Mouse (Mus musculus): Measurements from ENCODE around the gene Fnbp1. TPM values are rescaled to one million over a fixed set of nuclear protein-coding genes. Genes with fewer than 3 reads are reported as not detected.

The Fnbp1 gene
- polyA plus RNA-seq, 1 experiment = 23.9 TPM

GRCm38 (mm10) chr2:31108186-31108585, 33.6 kb downstream of the Fnbp1 start:
- Histone ChIP-seq H3K27me3 (replicated peaks; ENCODE audit: control insufficient read depth, insufficient read depth, low read length) (no peaks in the 10 kb centered on the region), H3K4me1 (ENCODE audit: control insufficient read depth, insufficient read depth, low read length) (peaks cover 8% of the 10 kb centered on the region; the same call in 1 of the 2 replicates), H3K36me3 (ENCODE audit: control insufficient read depth, insufficient read depth, low read length) (no peaks in the 10 kb centered on the region), H3K27ac (ENCODE audit: insufficient read depth, low read depth, low read length) (no peak overlapping the region), H3K4me3 (ENCODE audit: insufficient read depth, low read depth, low read length) (no peak overlapping the region)
- TF ChIP-seq POLR2A (IDR thresholded peaks at IDR 0.05; ENCODE audit: low read depth, low read length) (no peak), CTCF (conservative IDR thresholded peaks at IDR 0.05; ENCODE audit: insufficient read depth, insufficient read length, low read depth, low read length) (no peak)
- 61% methylated on average over 6 of the region's 6 CpGs for WGBS
- no peak for DNase-seq

GRCm38 (mm10) chr2:31106621-31107320, 35.0 kb downstream of the Fnbp1 start:
- H3K27ac ChIP-seq (ENCODE audit: insufficient read depth, low read depth, low read length) = no peak overlapping the region
- DNase-seq = peak; percentile 71
- 17% methylated on average over 11 of the region's 11 CpGs for WGBS
- H3K4me3 ChIP-seq (ENCODE audit: insufficient read depth, low read depth, low read length) = no peak overlapping the region
- TF ChIP-seq POLR2A (IDR thresholded peaks at IDR 0.05; ENCODE audit: low read depth, low read length) (no peak), CTCF (conservative IDR thresholded peaks at IDR 0.05; ENCODE audit: insufficient read depth, insufficient read length, low read depth, low read length) (no peak)
- no peaks in the 10 kb centered on the region for H3K36me3 ChIP-seq (ENCODE audit: control insufficient read depth, insufficient read depth, low read length)
- no peaks in the 10 kb centered on the region for H3K27me3 ChIP-seq (replicated peaks; ENCODE audit: control insufficient read depth, insufficient read depth, low read length)
- peaks cover 8% of the 10 kb centered on the region; the same call in 1 of the 2 replicates for H3K4me1 ChIP-seq (ENCODE audit: control insufficient read depth, insufficient read depth, low read length)

DNA sequence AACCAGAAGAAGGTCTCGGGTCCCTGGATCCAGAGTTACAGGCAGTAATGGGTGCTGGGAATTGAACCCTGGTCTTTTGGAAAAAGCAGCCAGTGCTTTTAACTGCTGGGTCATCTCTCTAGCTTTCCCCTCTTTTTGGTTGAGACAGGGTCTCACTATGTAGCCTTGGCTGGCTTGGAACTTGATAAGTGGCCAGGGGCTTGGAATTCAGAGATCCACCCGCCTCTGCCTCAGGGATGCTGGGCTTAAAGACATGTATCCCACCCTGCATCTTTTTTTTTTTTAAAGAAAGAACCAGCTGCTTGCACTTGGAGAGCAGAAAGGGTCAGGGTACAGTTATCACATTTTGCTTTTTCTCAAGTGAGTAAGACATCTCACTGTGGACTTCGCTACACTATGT, 35.8 kb downstream of the Fnbp1 start:
- DNase-seq = no peak
- no peak overlapping the region for H3K27ac ChIP-seq (ENCODE audit: insufficient read depth, low read depth, low read length)
- H3K4me1 ChIP-seq (ENCODE audit: control insufficient read depth, insufficient read depth, low read length) = peaks cover 8% of the 10 kb centered on the region; the same call in 1 of the 2 replicates
- H3K27me3 ChIP-seq (replicated peaks; ENCODE audit: control insufficient read depth, insufficient read depth, low read length) = no peaks in the 10 kb centered on the region
- no peaks in the 10 kb centered on the region for H3K36me3 ChIP-seq (ENCODE audit: control insufficient read depth, insufficient read depth, low read length)
- no peak overlapping the region for H3K4me3 ChIP-seq (ENCODE audit: insufficient read depth, low read depth, low read length)
- TF ChIP-seq CTCF (conservative IDR thresholded peaks at IDR 0.05; ENCODE audit: insufficient read depth, insufficient read length, low read depth, low read length) (no peak), POLR2A (IDR thresholded peaks at IDR 0.05; ENCODE audit: low read depth, low read length) (no peak)
- WGBS = 97% methylated on average over 3 of the region's 3 CpGs

DNA sequence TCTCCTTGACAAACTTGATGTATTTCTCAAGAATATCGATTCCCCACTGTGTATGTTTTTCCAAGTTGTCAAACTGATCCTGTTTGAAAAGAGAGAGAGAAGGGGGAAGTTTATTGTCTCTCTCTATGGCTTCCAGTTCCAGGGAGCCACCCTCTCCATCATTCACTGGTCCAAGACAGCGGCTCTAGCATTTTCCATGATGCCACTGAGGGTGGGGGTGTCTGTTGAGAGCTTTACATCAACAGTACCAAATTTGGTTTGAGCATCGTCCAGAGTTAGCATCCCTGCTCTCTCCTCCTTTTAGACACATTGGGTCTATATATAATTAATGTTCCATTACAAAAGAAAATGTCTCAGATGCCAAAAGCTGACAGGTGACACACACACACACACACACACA, 36.5 kb downstream of the Fnbp1 start:
- no peak for TF ChIP-seq CTCF (conservative IDR thresholded peaks at IDR 0.05; ENCODE audit: insufficient read depth, insufficient read length, low read depth, low read length)
- no peak for TF ChIP-seq POLR2A (IDR thresholded peaks at IDR 0.05; ENCODE audit: low read depth, low read length)
- Histone ChIP-seq H3K27me3 (replicated peaks; ENCODE audit: control insufficient read depth, insufficient read depth, low read length) (no peaks in the 10 kb centered on the region), H3K4me1 (ENCODE audit: control insufficient read depth, insufficient read depth, low read length) (peaks cover 8% of the 10 kb centered on the region; the same call in 1 of the 2 replicates), H3K4me3 (ENCODE audit: insufficient read depth, low read depth, low read length) (no peak overlapping the region), H3K36me3 (ENCODE audit: control insufficient read depth, insufficient read depth, low read length) (no peaks in the 10 kb centered on the region), H3K27ac (ENCODE audit: insufficient read depth, low read depth, low read length) (no peak overlapping the region)
- 77% methylated on average over 3 of the region's 3 CpGs for WGBS
- DNase-seq = no peak

DNA sequence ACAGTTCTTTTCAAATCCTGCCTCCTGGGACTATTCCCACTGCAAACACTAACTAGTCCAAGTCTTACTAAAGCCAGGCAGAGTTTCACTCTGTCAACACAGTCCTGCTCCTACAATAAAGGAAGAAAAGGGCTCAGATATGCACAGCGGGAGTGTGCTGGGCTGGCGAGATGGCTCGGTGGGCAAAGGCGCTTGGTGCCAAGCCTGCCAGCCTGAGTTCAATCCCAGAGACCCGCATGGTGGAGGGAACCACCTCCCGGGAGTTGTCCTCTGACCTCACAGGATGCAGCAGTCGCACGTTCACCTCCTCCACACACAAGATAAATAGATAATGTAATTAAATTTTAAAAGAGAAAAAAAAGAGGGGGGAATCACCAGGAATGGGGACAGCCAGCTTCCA, 38.5 kb downstream of the Fnbp1 start:
- Histone ChIP-seq H3K4me3 (ENCODE audit: insufficient read depth, low read depth, low read length) (no peak overlapping the region), H3K36me3 (ENCODE audit: control insufficient read depth, insufficient read depth, low read length) (no peaks in the 10 kb centered on the region), H3K4me1 (ENCODE audit: control insufficient read depth, insufficient read depth, low read length) (peaks cover 15% of the 10 kb centered on the region; the same call in 1 of the 2 replicates), H3K27me3 (replicated peaks; ENCODE audit: control insufficient read depth, insufficient read depth, low read length) (no peaks in the 10 kb centered on the region), H3K27ac (ENCODE audit: insufficient read depth, low read depth, low read length) (no peak overlapping the region)
- TF ChIP-seq CTCF (conservative IDR thresholded peaks at IDR 0.05; ENCODE audit: insufficient read depth, insufficient read length, low read depth, low read length) = no peak
- no peak for TF ChIP-seq POLR2A (IDR thresholded peaks at IDR 0.05; ENCODE audit: low read depth, low read length)
- DNase-seq = no peak
- 71% methylated on average over 8 of the region's 8 CpGs for WGBS

- Histone ChIP-seq H3K27ac (ENCODE audit: insufficient read depth, low read depth, low read length) (no peak overlapping the region), H3K27me3 (replicated peaks; ENCODE audit: control insufficient read depth, insufficient read depth, low read length) (no peaks in the 10 kb centered on the region), H3K4me1 (ENCODE audit: control insufficient read depth, insufficient read depth, low read length) (peaks cover 13% of the 10 kb centered on the region; the same call in 1 of the 2 replicates), H3K36me3 (ENCODE audit: control insufficient read depth, insufficient read depth, low read length) (no peaks in the 10 kb centered on the region), H3K4me3 (ENCODE audit: insufficient read depth, low read depth, low read length) (no peak overlapping the region)
- no peak for DNase-seq
- 97% methylated on average over 3 of the region's 3 CpGs for WGBS
- no peak for TF ChIP-seq POLR2A (IDR thresholded peaks at IDR 0.05; ENCODE audit: low read depth, low read length)
- TF ChIP-seq CTCF (conservative IDR thresholded peaks at IDR 0.05; ENCODE audit: insufficient read depth, insufficient read length, low read depth, low read length) = no peak
Measured at GRCm38 (mm10) chr2:31101285-31101684, 40.5 kb downstream of the Fnbp1 start.

GRCm38 (mm10) chr2:31099079-31099478, 42.7 kb downstream of the Fnbp1 start:
- TF ChIP-seq CTCF (conservative IDR thresholded peaks at IDR 0.05; ENCODE audit: insufficient read depth, insufficient read length, low read depth, low read length) = no peak
- no peak for TF ChIP-seq POLR2A (IDR thresholded peaks at IDR 0.05; ENCODE audit: low read depth, low read length)
- Histone ChIP-seq H3K4me1 (ENCODE audit: control insufficient read depth, insufficient read depth, low read length) (peaks cover 21% of the 10 kb centered on the region; the same call in 1 of the 2 replicates), H3K4me3 (ENCODE audit: insufficient read depth, low read depth, low read length) (no peak overlapping the region), H3K36me3 (ENCODE audit: control insufficient read depth, insufficient read depth, low read length) (no peaks in the 10 kb centered on the region), H3K27me3 (replicated peaks; ENCODE audit: control insufficient read depth, insufficient read depth, low read length) (no peaks in the 10 kb centered on the region), H3K27ac (ENCODE audit: insufficient read depth, low read depth, low read length) (peak overlapping the region; percentile 87)
- DNase-seq = peak; percentile 94
- 22% methylated on average over 8 of the region's 8 CpGs for WGBS
